Mouse (Mus musculus) mesoderm, embryonic 11.5 days (tissue): ENCODE measurements at regions not wholly inside any gene's neighbourhood (a gene's known extent, or its start where the extent isn't known, plus 50 kb on each side); places are given as distances from the start of the nearest gene placed in this dataset.
A peak's percentile ranks its signal among the peaks of the same experiment; 100 is the strongest.

Source experiments
- DNase-seq: peaks from one replicate; pipeline ENCODE4 v3.0.0-alpha.2; 2012; ENCODE audit warnings: low read depth, low spot score

DNA sequence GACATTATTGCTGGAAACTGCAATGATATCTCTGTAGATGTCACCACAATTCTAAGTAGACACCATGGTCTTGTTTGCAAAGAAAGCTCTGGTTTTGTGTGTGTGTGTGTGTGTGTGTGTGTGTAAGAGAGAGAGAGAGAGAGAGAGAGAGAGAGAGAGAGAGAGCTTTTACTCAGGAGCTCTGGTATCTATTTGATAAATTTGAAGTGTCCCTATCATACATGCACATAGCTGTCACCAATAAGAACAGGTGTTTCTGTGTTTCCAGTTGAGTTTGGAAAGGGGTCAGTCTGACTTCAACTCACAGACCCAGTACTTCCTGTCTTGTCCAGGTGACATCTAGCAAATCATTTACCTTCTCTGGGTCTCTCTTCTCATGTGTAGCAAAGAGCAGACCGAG lies 169.7 kb upstream of the Serpine2 start:
- DNase-seq = no peak

DNA sequence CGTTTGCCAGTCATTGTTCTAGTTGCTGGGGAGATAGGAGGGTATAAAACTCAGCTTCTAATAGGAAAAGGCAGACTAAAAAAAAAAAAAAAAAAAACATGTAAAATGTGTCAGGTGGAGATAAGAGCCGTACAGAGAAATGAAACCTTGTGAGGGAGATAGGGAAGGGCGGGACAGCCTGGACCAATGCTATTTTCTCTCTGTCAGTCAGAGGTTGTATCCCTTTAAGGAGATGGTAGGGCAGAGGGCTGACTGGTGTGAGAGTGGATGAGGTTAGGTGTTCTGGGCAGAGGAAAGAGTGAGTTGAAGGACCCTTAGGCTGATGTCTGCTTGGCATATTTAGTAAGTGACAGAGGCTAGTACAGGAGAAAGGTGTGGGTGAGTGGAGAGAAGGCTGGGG lies 169.2 kb upstream of the Serpine2 start:
- no peak for DNase-seq

GRCm38 (mm10) chr1:80025863-80026616 lies 165.1 kb upstream of the Serpine2 start:
- DNase-seq = no peak

DNA sequence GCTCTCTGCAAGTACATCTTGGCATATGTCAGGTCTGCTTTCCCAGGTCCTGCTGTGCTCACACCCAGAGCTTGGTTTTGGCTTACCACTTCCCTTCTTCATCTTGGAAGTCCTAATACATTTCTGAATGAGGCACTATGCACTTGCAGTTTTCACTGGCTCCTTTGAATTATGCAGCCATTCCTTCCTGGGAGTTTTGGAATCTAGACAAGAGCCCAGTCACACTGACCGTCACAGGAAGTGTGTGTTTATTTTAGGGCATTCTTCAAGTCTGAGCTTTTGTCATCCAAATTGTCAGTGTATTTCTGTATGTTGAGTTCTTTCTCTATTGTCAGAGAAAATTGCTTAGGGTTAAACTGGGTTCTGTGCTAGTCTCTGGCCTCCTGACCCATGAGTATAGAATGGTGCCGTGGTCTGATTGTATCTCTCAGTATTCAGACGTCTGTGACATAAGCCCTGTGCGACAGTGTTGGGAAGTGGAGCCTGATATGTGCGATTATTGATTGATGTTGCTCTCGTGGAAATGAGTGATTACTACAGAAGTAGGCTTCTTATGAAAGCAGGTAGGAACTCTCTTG lies 162.6 kb upstream of the Serpine2 start:
- no peak for DNase-seq

DNA sequence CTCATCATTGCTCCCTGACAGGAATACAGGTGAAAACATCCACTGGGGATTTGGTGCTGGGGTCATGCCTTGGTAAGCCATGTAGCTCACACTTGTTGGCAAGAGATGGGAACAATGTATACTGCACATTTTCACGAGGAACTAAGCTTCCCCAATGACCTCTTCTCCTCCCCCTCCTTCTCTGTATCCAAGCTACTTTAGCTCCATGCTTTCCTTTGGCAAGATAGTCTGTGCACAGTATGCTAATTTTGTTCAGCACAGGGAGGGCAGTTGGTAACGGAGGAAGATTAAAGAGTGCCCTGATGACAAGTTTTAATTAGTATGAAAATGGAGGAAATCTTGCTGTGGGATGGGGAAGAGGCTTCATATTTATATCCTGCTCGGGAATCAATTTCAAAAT lies 160.9 kb upstream of the Serpine2 start:
- no peak for DNase-seq

DNA sequence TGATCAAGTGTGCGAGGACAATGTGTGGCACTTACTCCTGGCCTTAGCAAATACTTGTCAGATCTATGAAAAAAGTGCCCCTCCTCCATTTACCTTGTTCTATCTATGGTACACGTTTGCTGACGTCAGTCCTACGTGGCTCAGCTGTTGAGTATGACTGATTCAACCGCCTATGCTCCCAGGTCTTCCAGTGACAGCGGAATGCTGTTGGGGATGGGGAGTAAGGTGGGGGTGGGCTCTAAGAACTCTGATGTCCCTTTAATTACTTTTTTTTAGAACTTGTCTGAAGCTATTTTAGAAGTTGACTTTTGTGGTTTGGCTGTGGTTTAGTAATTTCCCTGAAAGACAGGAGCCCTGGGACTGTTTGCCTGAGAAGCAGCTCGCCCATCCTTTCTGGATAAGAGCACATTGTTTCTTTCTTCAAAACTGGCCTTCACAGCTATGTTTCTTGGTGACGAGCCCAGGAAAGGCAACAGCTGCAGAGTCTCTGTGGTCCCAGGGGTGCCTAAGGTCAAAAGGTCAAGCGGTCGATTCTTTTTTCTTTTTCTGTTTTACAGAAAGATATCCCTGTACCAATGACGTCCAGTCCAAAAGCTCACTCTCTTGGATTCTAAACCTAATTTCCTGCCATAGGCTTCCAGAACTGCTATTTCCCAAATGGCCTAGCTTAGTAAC lies 157.5 kb upstream of the Serpine2 start:
- DNase-seq = peak; percentile 30

GRCm38 (mm10) chr1:80015474-80015873 lies 154.5 kb upstream of the Serpine2 start:
- DNase-seq = no peak

- no peak for DNase-seq
These were observed 153.6 kb upstream of the Serpine2 start for GRCm38 (mm10) chr1:80014586-80014985.

DNA sequence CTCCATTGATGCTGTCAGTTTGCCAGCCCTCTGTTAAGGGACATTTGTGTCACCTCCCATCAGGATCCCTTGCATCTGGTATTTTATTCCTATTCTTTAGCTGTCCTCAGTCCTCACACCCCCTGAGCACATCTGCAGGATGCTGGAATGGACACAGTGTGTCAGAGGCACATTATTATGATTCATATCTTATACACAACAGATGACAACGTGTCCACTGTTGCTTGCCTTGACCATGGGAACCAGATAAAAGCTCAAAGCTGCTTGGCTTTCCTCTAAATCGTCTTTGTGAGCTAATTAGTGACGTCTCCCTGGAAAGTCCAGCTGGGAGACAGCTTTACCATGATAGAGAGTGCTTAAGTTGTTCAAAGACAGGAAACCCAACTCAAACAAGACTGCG lies 149.7 kb upstream of the Serpine2 start:
- DNase-seq = no peak

DNA sequence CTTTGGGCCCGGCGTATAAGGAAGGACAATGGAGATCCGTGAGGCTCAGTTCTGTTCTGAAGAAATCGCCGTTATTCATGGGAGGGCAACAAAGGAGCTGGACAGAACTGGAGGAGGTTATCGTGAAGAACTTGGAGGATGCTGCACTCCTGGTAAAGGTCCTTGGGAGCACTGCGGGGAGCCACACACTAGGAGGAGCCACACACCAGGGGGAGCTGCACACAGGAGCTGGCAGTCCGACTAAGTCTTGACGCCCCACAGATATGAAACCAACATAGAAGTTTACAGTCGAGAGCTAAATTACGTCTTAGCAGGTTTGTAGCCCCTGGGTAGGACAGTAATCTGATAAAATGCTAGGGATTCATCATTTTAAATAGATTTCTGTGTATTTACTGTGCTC lies 138.1 kb upstream of the Serpine2 start:
- no peak for DNase-seq

- no peak for DNase-seq
These were observed 136.9 kb upstream of the Serpine2 start for GRCm38 (mm10) chr1:79997911-79998310.

GRCm38 (mm10) chr1:79997456-79997855 lies 136.5 kb upstream of the Serpine2 start:
- DNase-seq = no peak

DNA sequence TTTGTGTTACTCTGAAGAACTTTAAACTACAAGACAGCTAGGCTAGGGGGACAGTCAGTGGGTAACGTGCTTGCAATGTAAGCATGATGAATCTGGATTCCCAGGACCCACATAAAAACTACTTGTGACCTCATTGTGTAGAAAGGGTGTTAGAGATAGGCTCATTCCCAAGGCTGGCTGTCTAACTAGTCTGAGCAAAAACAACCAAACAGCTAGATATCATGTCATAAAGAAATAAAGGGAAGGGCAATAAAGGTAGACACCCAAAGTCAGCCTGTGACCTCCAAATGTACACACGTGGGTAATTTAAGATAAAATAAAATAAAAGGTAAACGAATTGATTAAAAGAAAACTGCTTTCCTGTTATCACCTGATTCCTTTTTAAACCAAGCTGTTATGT lies 123.7 kb upstream of the Serpine2 start:
- DNase-seq = no peak

- DNase-seq = peak; percentile 48
These were observed 121.8 kb upstream of the Serpine2 start for GRCm38 (mm10) chr1:79982678-79983280.

- DNase-seq = no peak
These were observed 118.9 kb upstream of the Serpine2 start for GRCm38 (mm10) chr1:79979863-79980262.

GRCm38 (mm10) chr1:79978156-79978555 lies 117.2 kb upstream of the Serpine2 start:
- peak; percentile 42 for DNase-seq

DNA sequence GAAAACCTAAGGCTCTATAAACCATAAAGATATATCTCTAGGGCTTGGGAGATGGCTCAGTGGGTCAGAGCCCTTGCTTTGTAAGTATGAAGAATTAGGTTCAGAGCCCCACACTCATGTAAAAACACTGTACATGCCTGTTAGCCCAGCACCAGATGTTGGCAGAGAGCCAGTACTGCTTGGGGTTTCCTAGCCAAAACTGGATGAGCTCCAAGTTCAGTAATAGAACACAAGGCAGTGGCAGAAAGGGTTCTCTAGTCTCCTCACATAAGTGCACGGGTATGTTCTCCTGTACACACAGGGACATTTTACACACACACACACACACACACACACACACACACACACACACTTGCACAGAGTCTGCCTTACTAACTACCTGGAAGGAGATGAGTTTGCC lies 95.1 kb upstream of the Serpine2 start:
- peak; percentile 45 for DNase-seq

GRCm38 (mm10) chr1:79944231-79944630 lies 83.3 kb upstream of the Serpine2 start:
- DNase-seq = no peak

- DNase-seq = no peak
These were observed 71.5 kb upstream of the Serpine2 start for GRCm38 (mm10) chr1:79932435-79932834.

- no peak for DNase-seq
These were observed 66.8 kb upstream of the Serpine2 start for GRCm38 (mm10) chr1:79927740-79928139.

DNA sequence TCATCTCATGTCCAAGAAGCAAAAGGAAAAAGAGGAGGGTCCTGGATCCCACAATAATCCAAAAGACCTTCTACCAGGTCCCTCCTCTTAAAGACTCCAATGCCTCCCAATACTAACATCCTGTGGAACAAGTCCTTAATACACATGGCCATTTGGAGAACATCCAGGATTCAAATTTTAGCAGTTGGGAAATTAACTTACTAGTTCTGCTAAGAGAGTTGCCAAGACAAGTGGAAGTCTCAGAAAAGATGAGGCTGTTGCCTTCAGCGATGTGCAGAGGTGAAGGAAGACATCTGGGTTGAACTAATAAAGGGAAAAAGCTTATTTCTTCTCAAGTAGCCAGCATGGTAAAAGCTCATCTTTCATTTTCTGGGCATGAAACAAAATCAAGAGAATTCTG lies 64.8 kb upstream of the Serpine2 start:
- DNase-seq = no peak

GRCm38 (mm10) chr1:79921890-79922289 lies 60.9 kb upstream of the Serpine2 start:
- no peak for DNase-seq

GRCm38 (mm10) chr1:79921333-79921732 lies 60.4 kb upstream of the Serpine2 start:
- DNase-seq = no peak
